Mouse (Mus musculus): ENCODE measurements around the gene Cbfa2t3. TPM values are rescaled to one million over a fixed set of nuclear protein-coding genes. Genes with fewer than 3 reads are reported as not detected.
A peak's percentile ranks its signal among the peaks of the same experiment; 100 is the strongest.

Cbfa2t3 gene
- total and polyA plus RNA-seq, 2 experiments from 2014 or later = 5.6 to 9.5 TPM

GRCm38 (mm10) chr8:122739102-122739725 is 40.3 kb upstream of the Cbfa2t3 start:
- Histone ChIP-seq H3K9me3 (ENCODE audit: low read length) (no peaks in the 10 kb centered on the region), H3K27ac (ENCODE audit: low read depth, low read length) (peak overlapping the region; percentile 30; the same call in 1 of the 2 replicates), H3K4me3 (ENCODE audit: low read depth, low read length) (no peak overlapping the region), H3K4me1 (ENCODE audit: insufficient read depth) (peaks cover 36% of the 10 kb centered on the region), H3K9ac (peak overlapping the region; percentile 18; the same call in 1 of the 2 replicates), H3K27me3 (ENCODE audit: insufficient read depth, low read length) (no peaks in the 10 kb centered on the region), H3K36me3 (ENCODE audit: insufficient read depth) (no peaks in the 10 kb centered on the region), H3K4me2 (ENCODE audit: low read depth) (no peak overlapping the region)
- peak; percentile 48 for DNase-seq
- no peak; the same call in 1 of the 2 replicates for ATAC-seq
- no peak for TF ChIP-seq CTCF (IDR thresholded peaks at IDR 0.05; ENCODE audit: low read depth)
- 23% methylated on average over 11 of the region's 11 CpGs for WGBS

- 23% methylated on average over 6 of the region's 6 CpGs for WGBS
- Histone ChIP-seq H3K9me3 (ENCODE audit: low read length) (no peaks in the 10 kb centered on the region), H3K9ac (no peak overlapping the region), H3K27me3 (ENCODE audit: insufficient read depth, low read length) (no peaks in the 10 kb centered on the region), H3K36me3 (ENCODE audit: insufficient read depth) (no peaks in the 10 kb centered on the region), H3K4me1 (ENCODE audit: insufficient read depth) (peaks cover 32% of the 10 kb centered on the region), H3K27ac (ENCODE audit: low read depth, low read length) (peak overlapping the region; percentile 62), H3K4me2 (ENCODE audit: low read depth) (no peak overlapping the region), H3K4me3 (ENCODE audit: low read depth, low read length) (no peak overlapping the region)
- peak; percentile 53; the same call in 1 of the 2 replicates for ATAC-seq
- DNase-seq = peak; percentile 47
- no peak for TF ChIP-seq CTCF (IDR thresholded peaks at IDR 0.05; ENCODE audit: low read depth)
Measured at GRCm38 (mm10) chr8:122737886-122738285, 39.0 kb upstream of the Cbfa2t3 start.

GRCm38 (mm10) chr8:122737071-122737470 is 38.2 kb upstream of the Cbfa2t3 start:
- Histone ChIP-seq H3K36me3 (ENCODE audit: insufficient read depth) (no peaks in the 10 kb centered on the region), H3K9me3 (ENCODE audit: low read length) (no peaks in the 10 kb centered on the region), H3K27ac (ENCODE audit: low read depth, low read length) (no peak overlapping the region), H3K9ac (no peak overlapping the region), H3K4me1 (ENCODE audit: insufficient read depth) (peaks cover 24% of the 10 kb centered on the region), H3K27me3 (ENCODE audit: insufficient read depth, low read length) (no peaks in the 10 kb centered on the region), H3K4me2 (ENCODE audit: low read depth) (no peak overlapping the region), H3K4me3 (ENCODE audit: low read depth, low read length) (no peak overlapping the region)
- DNase-seq (no peak), ATAC-seq (no peak)
- no peak for TF ChIP-seq CTCF (IDR thresholded peaks at IDR 0.05; ENCODE audit: low read depth)
- 52% methylated on average over 4 of the region's 4 CpGs for WGBS

- no peaks in the 10 kb centered on the region for H3K36me3 ChIP-seq (ENCODE audit: insufficient read depth)
- H3K9me3 ChIP-seq (ENCODE audit: low read length) = no peaks in the 10 kb centered on the region
- no peak for ATAC-seq
- no peak overlapping the region for H3K27ac ChIP-seq (ENCODE audit: low read depth, low read length)
- WGBS = 92% methylated on average over 11 of the region's 11 CpGs
- H3K4me3 ChIP-seq (ENCODE audit: low read depth, low read length) = no peak overlapping the region
- no peak for DNase-seq
- H3K27me3 ChIP-seq (ENCODE audit: insufficient read depth, low read length) = no peaks in the 10 kb centered on the region
- no peak overlapping the region for H3K4me2 ChIP-seq (ENCODE audit: low read depth)
- H3K4me1 ChIP-seq (ENCODE audit: insufficient read depth) = peaks cover 20% of the 10 kb centered on the region
- TF ChIP-seq CTCF (IDR thresholded peaks at IDR 0.05; ENCODE audit: low read depth) = no peak
- no peak overlapping the region for H3K9ac ChIP-seq
Measured at GRCm38 (mm10) chr8:122736623-122737022, 37.7 kb upstream of the Cbfa2t3 start.

- no peaks in the 10 kb centered on the region for H3K9me3 ChIP-seq (ENCODE audit: low read length)
- H3K9ac ChIP-seq = no peak overlapping the region
- no peak for TF ChIP-seq CTCF (IDR thresholded peaks at IDR 0.05; ENCODE audit: low read depth)
- WGBS = 49% methylated on average over 19 of the region's 19 CpGs
- no peak overlapping the region for H3K4me3 ChIP-seq (ENCODE audit: low read depth, low read length)
- no peak for ATAC-seq
- no peak overlapping the region for H3K4me2 ChIP-seq (ENCODE audit: low read depth)
- 0 out of 2 replicates have a peak overlapping the region, but pooled peaks have one; percentile 57 for H3K27ac ChIP-seq (ENCODE audit: low read depth, low read length)
- no peaks in the 10 kb centered on the region for H3K27me3 ChIP-seq (ENCODE audit: insufficient read depth, low read length)
- peaks cover 19% of the 10 kb centered on the region; the same call in 1 of the 2 replicates for H3K4me1 ChIP-seq (ENCODE audit: insufficient read depth)
- no peak for DNase-seq
- H3K36me3 ChIP-seq (ENCODE audit: insufficient read depth) = no peaks in the 10 kb centered on the region
Measured at GRCm38 (mm10) chr8:122735542-122736473, 36.9 kb upstream of the Cbfa2t3 start.

- H3K4me3 ChIP-seq (ENCODE audit: low read depth, low read length) = no peak overlapping the region
- H3K4me1 ChIP-seq (ENCODE audit: insufficient read depth) = peaks cover 19% of the 10 kb centered on the region; the same call in 1 of the 2 replicates
- H3K27me3 ChIP-seq (ENCODE audit: insufficient read depth, low read length) = no peaks in the 10 kb centered on the region
- H3K27ac ChIP-seq (ENCODE audit: low read depth, low read length) = peak overlapping the region; percentile 57
- ATAC-seq = no peak
- no peaks in the 10 kb centered on the region for H3K9me3 ChIP-seq (ENCODE audit: low read length)
- 52% methylated on average over 3 of the region's 3 CpGs for WGBS
- H3K4me2 ChIP-seq (ENCODE audit: low read depth) = no peak overlapping the region
- DNase-seq = no peak
- H3K9ac ChIP-seq = no peak overlapping the region
- H3K36me3 ChIP-seq (ENCODE audit: insufficient read depth) = no peaks in the 10 kb centered on the region
- no peak for TF ChIP-seq CTCF (IDR thresholded peaks at IDR 0.05; ENCODE audit: low read depth)
Measured at GRCm38 (mm10) chr8:122735110-122735509, 36.2 kb upstream of the Cbfa2t3 start.

- Histone ChIP-seq H3K4me2 (ENCODE audit: low read depth) (no peak overlapping the region), H3K9ac (no peak overlapping the region), H3K4me1 (ENCODE audit: insufficient read depth) (no peaks in the 10 kb centered on the region), H3K9me3 (ENCODE audit: low read length) (no peaks in the 10 kb centered on the region), H3K4me3 (ENCODE audit: low read depth, low read length) (no peak overlapping the region), H3K27me3 (ENCODE audit: insufficient read depth, low read length) (no peaks in the 10 kb centered on the region), H3K36me3 (ENCODE audit: insufficient read depth) (peaks cover 4% of the 10 kb centered on the region; the same call in 1 of the 2 replicates), H3K27ac (ENCODE audit: low read depth, low read length) (no peak overlapping the region)
- TF ChIP-seq CTCF (IDR thresholded peaks at IDR 0.05; ENCODE audit: low read depth) = no peak
- ATAC-seq = no peak
- DNase-seq = no peak
- WGBS = 5% methylated on average over 3 of the region's 3 CpGs
Measured at GRCm38 (mm10) chr8:122728630-122729029, 29.7 kb upstream of the Cbfa2t3 start.
